Mouse (Mus musculus) kidney, adult 18-20 months (tissue): Measurements from ENCODE around the gene Sgcg.

Experiments used
- DNase-seq: peaks from one replicate; pipeline ENCODE4 v3.0.0; 2021

Sgcg gene

GRCm38 (mm10) chr14:61258352-61258751 lies at the start of gene Sgcg:
Gene Sgcg, minus strand, starts transcription at chr14:61258490.
- DNase-seq, result no peak

GRCm38 (mm10) chr14:61303969-61304609 lies 45.8 kb upstream of the Sgcg start:
- no peak for DNase-seq

- DNase-seq, result no peak
Observed at GRCm38 (mm10) chr14:61302428-61302827, 44.1 kb upstream of the Sgcg start.

GRCm38 (mm10) chr14:61301323-61301722 lies 43.0 kb upstream of the Sgcg start:
- DNase-seq, result no peak

GRCm38 (mm10) chr14:61299810-61300209 lies 41.5 kb upstream of the Sgcg start:
- DNase-seq, result no peak

GRCm38 (mm10) chr14:61294738-61295079 lies 36.4 kb upstream of the Sgcg start:
- peak; percentile 61 for DNase-seq

GRCm38 (mm10) chr14:61293884-61294737 lies 35.8 kb upstream of the Sgcg start:
- DNase-seq, result peak; percentile 57

GRCm38 (mm10) chr14:61290664-61291063 lies 32.4 kb upstream of the Sgcg start:
- DNase-seq, result peak; percentile 37

- DNase-seq, result no peak
Observed at GRCm38 (mm10) chr14:61288606-61289286, 30.5 kb upstream of the Sgcg start.

- DNase-seq, result no peak
Observed at GRCm38 (mm10) chr14:61278676-61279300, 20.5 kb upstream of the Sgcg start.

GRCm38 (mm10) chr14:61277285-61277684 lies 19.0 kb upstream of the Sgcg start:
- DNase-seq, result peak; percentile 47

GRCm38 (mm10) chr14:61274414-61275198 lies 16.3 kb upstream of the Sgcg start:
- DNase-seq, result no peak

GRCm38 (mm10) chr14:61267908-61268475 lies 9.7 kb upstream of the Sgcg start:
- DNase-seq, result no peak

- DNase-seq, result no peak
Observed at GRCm38 (mm10) chr14:61259084-61259483, 794 bp upstream of the Sgcg start.

- DNase-seq, result no peak
Observed at GRCm38 (mm10) chr14:61252596-61253388, 5.5 kb downstream of the Sgcg start.

- no peak for DNase-seq
Observed at GRCm38 (mm10) chr14:61246444-61246843, 11.8 kb downstream of the Sgcg start.

GRCm38 (mm10) chr14:61242611-61243010 lies 15.7 kb downstream of the Sgcg start:
- DNase-seq, result no peak

GRCm38 (mm10) chr14:61238751-61239150 lies 19.5 kb downstream of the Sgcg start:
- DNase-seq, result no peak

- no peak for DNase-seq
Observed at GRCm38 (mm10) chr14:61237101-61237654, 21.1 kb downstream of the Sgcg start.

- no peak for DNase-seq
Observed at GRCm38 (mm10) chr14:61235846-61236474, 22.3 kb downstream of the Sgcg start.
